Mouse (Mus musculus): ENCODE measurements at regions not wholly inside any gene's neighbourhood (a gene's known extent, or its start where the extent isn't known, plus 50 kb on each side); places are given as distances from the start of the nearest gene placed in this dataset.
A peak's percentile ranks its signal among the peaks of the same experiment; 100 is the strongest.

DNA sequence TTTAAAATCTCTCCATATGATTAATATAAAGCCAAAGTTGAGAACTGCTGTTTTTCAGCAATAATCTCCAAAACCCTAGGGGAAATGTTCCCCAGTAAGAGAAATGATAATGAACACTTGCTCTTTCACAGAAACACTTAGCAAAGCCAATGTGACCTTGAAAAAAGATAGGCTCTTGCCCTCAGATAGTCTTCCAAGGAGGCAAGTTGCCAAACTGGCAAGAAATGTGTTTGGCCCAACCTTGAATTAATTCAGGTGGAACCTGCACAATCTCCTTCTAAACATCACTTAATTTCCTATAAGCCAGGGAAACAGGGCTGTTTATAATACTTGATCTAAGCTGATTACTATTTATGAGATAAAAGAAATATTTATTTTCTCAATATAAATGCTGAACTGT lies 244.0 kb upstream of the Gnaz start:
- no peak for ATAC-seq
- no peak for TF ChIP-seq CTCF (IDR thresholded peaks at IDR 0.05; ENCODE audit: low read depth)
- no peak for TF ChIP-seq EP300 (IDR thresholded peaks at IDR 0.05; ENCODE audit: low read depth)
- H3K4me1 ChIP-seq (ENCODE audit: insufficient read depth): no peaks in the 10 kb centered on the region
- no peak overlapping the region for H3K27ac ChIP-seq (ENCODE audit: low read depth)
- no peak overlapping the region for H3K4me3 ChIP-seq (ENCODE audit: low read depth, low read length)
- no peak overlapping the region for H3K9ac ChIP-seq (replicated peaks)
- no peak for DNase-seq
- H3K9me3 ChIP-seq (ENCODE audit: low read length): 0 out of 2 replicates have a peak, but pooled peaks cover 1% of the 10 kb centered on the region
- no peaks in the 10 kb centered on the region for H3K36me3 ChIP-seq (replicated peaks; ENCODE audit: insufficient read depth, low read length)
- no peak overlapping the region for H3K4me2 ChIP-seq (ENCODE audit: low read depth, low read length)
- no peaks in the 10 kb centered on the region for H3K27me3 ChIP-seq (ENCODE audit: insufficient read depth, low read length)

- H3K27me3 ChIP-seq (ENCODE audit: insufficient read depth, low read length): no peaks in the 10 kb centered on the region
- DNase-seq: no peak
- H3K36me3 ChIP-seq (replicated peaks; ENCODE audit: insufficient read depth, low read length): no peaks in the 10 kb centered on the region
- H3K9me3 ChIP-seq (ENCODE audit: low read length): no peaks in the 10 kb centered on the region
- no peak for TF ChIP-seq CTCF (IDR thresholded peaks at IDR 0.05; ENCODE audit: low read depth)
- no peak for TF ChIP-seq EP300 (IDR thresholded peaks at IDR 0.05; ENCODE audit: low read depth)
- 72% methylated on average over 2 of the region's 2 CpGs for WGBS (ENCODE audit: insufficient replicate concordance)
- H3K27ac ChIP-seq (ENCODE audit: low read depth): no peak overlapping the region
- H3K4me1 ChIP-seq (ENCODE audit: insufficient read depth): no peaks in the 10 kb centered on the region
- no peak overlapping the region for H3K4me2 ChIP-seq (ENCODE audit: low read depth, low read length)
- no peak overlapping the region for H3K9ac ChIP-seq (replicated peaks)
- H3K4me3 ChIP-seq (ENCODE audit: low read depth, low read length): no peak overlapping the region
- no peak for ATAC-seq
Observed at GRCm38 (mm10) chr10:74749446-74749845, 217.5 kb upstream of the Gnaz start.

GRCm38 (mm10) chr10:74750879-74751278 lies 216.1 kb upstream of the Gnaz start:
- no peak for DNase-seq
- H3K27ac ChIP-seq (ENCODE audit: low read depth): no peak overlapping the region
- no peak for ATAC-seq
- no peaks in the 10 kb centered on the region for H3K4me1 ChIP-seq (ENCODE audit: insufficient read depth)
- H3K36me3 ChIP-seq (replicated peaks; ENCODE audit: insufficient read depth, low read length): no peaks in the 10 kb centered on the region
- no peaks in the 10 kb centered on the region for H3K27me3 ChIP-seq (ENCODE audit: insufficient read depth, low read length)
- H3K4me2 ChIP-seq (ENCODE audit: low read depth, low read length): no peak overlapping the region
- H3K9ac ChIP-seq (replicated peaks): no peak overlapping the region
- no peaks in the 10 kb centered on the region for H3K9me3 ChIP-seq (ENCODE audit: low read length)
- TF ChIP-seq CTCF (IDR thresholded peaks at IDR 0.05; ENCODE audit: low read depth): peak; percentile 14; the same call in 1 of the 2 replicates
- TF ChIP-seq EP300 (IDR thresholded peaks at IDR 0.05; ENCODE audit: low read depth): no peak
- no peak overlapping the region for H3K4me3 ChIP-seq (ENCODE audit: low read depth, low read length)

DNA sequence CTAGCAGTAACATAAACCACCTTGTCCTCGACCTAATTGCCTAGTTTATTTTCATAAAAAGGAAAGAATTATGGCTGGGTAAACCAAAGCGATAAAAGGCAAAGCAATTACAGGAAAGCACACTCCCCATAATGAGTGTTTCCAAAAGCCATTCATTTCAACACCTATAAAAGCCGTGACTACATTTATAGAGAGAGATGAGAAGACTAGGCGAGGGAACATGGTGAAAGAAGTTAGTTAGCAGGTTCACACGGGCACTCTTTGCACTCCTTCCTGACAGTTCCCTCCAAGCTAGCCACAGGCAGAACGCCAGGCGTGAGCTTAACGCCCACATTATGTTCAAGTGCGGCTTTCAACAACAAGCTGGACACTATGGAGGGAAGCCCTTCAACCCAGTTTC lies 206.2 kb upstream of the Gnaz start:
- TF ChIP-seq EP300 (IDR thresholded peaks at IDR 0.05; ENCODE audit: low read depth) (no peak), CTCF (IDR thresholded peaks at IDR 0.05; ENCODE audit: low read depth) (no peak)
- no peaks in the 10 kb centered on the region for H3K4me1 ChIP-seq (ENCODE audit: insufficient read depth)
- H3K9ac ChIP-seq (replicated peaks): no peak overlapping the region
- no peaks in the 10 kb centered on the region for H3K36me3 ChIP-seq (replicated peaks; ENCODE audit: insufficient read depth, low read length)
- H3K27me3 ChIP-seq (ENCODE audit: insufficient read depth, low read length): no peaks in the 10 kb centered on the region
- no peak for ATAC-seq
- no peak overlapping the region for H3K27ac ChIP-seq (ENCODE audit: low read depth)
- H3K4me3 ChIP-seq (ENCODE audit: low read depth, low read length): no peak overlapping the region
- H3K4me2 ChIP-seq (ENCODE audit: low read depth, low read length): no peak overlapping the region
- WGBS (ENCODE audit: insufficient replicate concordance): 70% methylated on average over 9 of the region's 9 CpGs
- DNase-seq: no peak
- no peaks in the 10 kb centered on the region for H3K9me3 ChIP-seq (ENCODE audit: low read length)

- Histone ChIP-seq H3K4me3 (ENCODE audit: low read depth, low read length) (no peak overlapping the region), H3K4me1 (ENCODE audit: insufficient read depth) (no peaks in the 10 kb centered on the region), H3K27me3 (ENCODE audit: insufficient read depth, low read length) (no peaks in the 10 kb centered on the region), H3K27ac (ENCODE audit: low read depth) (no peak overlapping the region), H3K9ac (replicated peaks) (no peak overlapping the region), H3K4me2 (ENCODE audit: low read depth, low read length) (no peak overlapping the region), H3K9me3 (ENCODE audit: low read length) (no peaks in the 10 kb centered on the region), H3K36me3 (replicated peaks; ENCODE audit: insufficient read depth, low read length) (no peaks in the 10 kb centered on the region)
- ATAC-seq: no peak
- WGBS (ENCODE audit: insufficient replicate concordance): 41% methylated on average over 2 of the region's 2 CpGs
- TF ChIP-seq EP300 (IDR thresholded peaks at IDR 0.05; ENCODE audit: low read depth): no peak
- TF ChIP-seq CTCF (IDR thresholded peaks at IDR 0.05; ENCODE audit: low read depth): no peak
- no peak for DNase-seq
Observed at GRCm38 (mm10) chr10:74789245-74789644, 177.7 kb upstream of the Gnaz start.

- no peak overlapping the region for H3K27ac ChIP-seq (ENCODE audit: low read depth)
- no peak overlapping the region for H3K9ac ChIP-seq (replicated peaks)
- whole genome bisulfite sequencing (ENCODE audit: insufficient replicate concordance): 61% methylated on average over 3 of the region's 3 CpGs
- TF ChIP-seq EP300 (IDR thresholded peaks at IDR 0.05; ENCODE audit: low read depth) (no peak), CTCF (IDR thresholded peaks at IDR 0.05; ENCODE audit: low read depth) (no peak)
- no peak for DNase-seq
- no peaks in the 10 kb centered on the region for H3K27me3 ChIP-seq (ENCODE audit: insufficient read depth, low read length)
- no peaks in the 10 kb centered on the region for H3K4me1 ChIP-seq (ENCODE audit: insufficient read depth)
- H3K9me3 ChIP-seq (ENCODE audit: low read length): no peaks in the 10 kb centered on the region
- H3K4me2 ChIP-seq (ENCODE audit: low read depth, low read length): no peak overlapping the region
- no peak for ATAC-seq
- H3K36me3 ChIP-seq (replicated peaks; ENCODE audit: insufficient read depth, low read length): no peaks in the 10 kb centered on the region
- H3K4me3 ChIP-seq (ENCODE audit: low read depth, low read length): no peak overlapping the region
Observed at GRCm38 (mm10) chr10:74789987-74790386, 177.0 kb upstream of the Gnaz start.

DNA sequence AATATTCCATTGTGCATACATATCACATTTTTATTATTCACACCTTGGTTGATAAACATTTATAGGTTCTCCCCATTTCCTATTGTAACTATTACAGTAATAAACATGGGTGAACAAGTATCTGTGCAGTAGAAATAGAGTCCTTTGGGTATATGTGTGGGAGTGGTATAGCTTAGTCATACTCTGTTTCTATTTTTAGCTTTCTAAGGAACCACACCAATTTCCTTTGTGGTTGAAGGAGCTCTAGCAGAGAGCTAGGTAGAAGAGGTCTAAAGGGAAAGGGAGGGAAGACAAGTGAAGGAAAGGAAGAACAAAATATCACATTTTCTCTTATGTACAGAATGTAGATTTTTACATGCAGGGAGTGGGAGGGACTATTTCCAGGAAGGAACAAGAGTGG lies 143.6 kb upstream of the Gnaz start:
- ATAC-seq: no peak

More for the DNA sequence above, 143.6 kb upstream of the Gnaz start:
- H3K4me3 ChIP-seq (ENCODE audit: low read depth, low read length): no peak overlapping the region
- H3K4me1 ChIP-seq (ENCODE audit: insufficient read depth): no peaks in the 10 kb centered on the region
- no peaks in the 10 kb centered on the region for H3K36me3 ChIP-seq (replicated peaks; ENCODE audit: insufficient read depth, low read length)
- no peak overlapping the region for H3K9ac ChIP-seq (replicated peaks)
- no peaks in the 10 kb centered on the region for H3K27me3 ChIP-seq (ENCODE audit: insufficient read depth, low read length)
- DNase-seq: no peak
- no peak overlapping the region for H3K4me2 ChIP-seq (ENCODE audit: low read depth, low read length)
- H3K9me3 ChIP-seq (ENCODE audit: low read length): no peaks in the 10 kb centered on the region
- TF ChIP-seq CTCF (IDR thresholded peaks at IDR 0.05; ENCODE audit: low read depth) (no peak), EP300 (IDR thresholded peaks at IDR 0.05; ENCODE audit: low read depth) (no peak)
- H3K27ac ChIP-seq (ENCODE audit: low read depth): no peak overlapping the region
